Mouse (Mus musculus): ENCODE results near the gene Tmem132b.

GRCm38 (mm10) chr5:125508006-125508405, 23.6 kb upstream of the Tmem132b start:
- TF ChIP-seq CTCF (IDR thresholded peaks at IDR 0.05; ENCODE audit: low read depth, low read length) = no peak
- TF ChIP-seq POLR2A (IDR thresholded peaks at IDR 0.05; ENCODE audit: borderline replicate concordance, low read depth, low read length) = no peak

Measured in bone marrow macrophage, adult 2 months (primary cell).